Mouse (Mus musculus) embryonic facial prominence, embryonic 12.5 days (tissue): ENCODE measurements around the gene Fam98c. TPM values are rescaled to one million over a fixed set of nuclear protein-coding genes. Genes with fewer than 3 reads are reported as not detected.
A peak's percentile ranks its signal among the peaks of the same experiment; 100 is the strongest.
"Not testable (repeated sequence)": the region's sequence is repeated elsewhere in the genome, so short reads cannot be mapped to it uniquely, and the experiment has no call there.

Experiments
- ATAC-seq: fragments of 200-750 bp; cut with Nextera tagmentation; 2 replicates; pipeline ENCODE4 v1.8.0; 2017; ENCODE audit not compliant: insufficient number of reproducible peaks, insufficient read depth, low FRiP score, low TSS enrichment
- H3K27ac ChIP-seq: fragments of 300-500 bp; sonication (generic); 2 replicates; pipeline ENCODE4 v1.5.1; 2016; ENCODE audit warnings: mild to moderate bottlenecking
- H3K27me3 ChIP-seq: fragments of 300-500 bp; sonication (generic); 2 replicates; pipeline ENCODE4 v1.6.1; 2016; ENCODE audit warnings: mild to moderate bottlenecking, moderate library complexity
- H3K36me3 ChIP-seq: fragments of 300-500 bp; sonication (generic); 2 replicates; pipeline ENCODE4 v1.6.1; 2016; ENCODE audit warnings: mild to moderate bottlenecking
- H3K4me1 ChIP-seq: fragments of 300-500 bp; sonication (generic); 2 replicates; pipeline ENCODE4 v1.6.1; 2016
- H3K4me2 ChIP-seq: fragments of 300-500 bp; sonication (generic); replicated peaks from 2 replicates; pipeline ENCODE4 v1.6.1; 2016; ENCODE audit warnings: mild to moderate bottlenecking, moderate library complexity
- H3K4me3 ChIP-seq: fragments of 300-500 bp; sonication (generic); 2 replicates; pipeline ENCODE4 v1.5.1; 2016; ENCODE audit warnings: mild to moderate bottlenecking
- H3K9ac ChIP-seq: fragments of 300-500 bp; sonication (generic); 2 replicates; pipeline ENCODE4 v1.6.1; 2016; ENCODE audit warnings: mild to moderate bottlenecking, moderate library complexity
- H3K9me3 ChIP-seq: fragments of 300-500 bp; sonication (generic); 2 replicates; pipeline ENCODE4 v1.6.1; 2016; ENCODE audit warnings: mild to moderate bottlenecking, moderate library complexity
- WGBS: fragments of 180-500 bp; shearing (Covaris S2); methylation state at CpG from one replicate; pipeline ENCODE4 v1.1.7; 2016; 5-methylcytosine and 5-hydroxymethylcytosine counted together
- polyA plus RNA-seq: library from polyadenylated mRNA; unstranded; fragments of >200 nt; fragmentation: Nextera tagmentation; extraction: Ambion mirVana; gene quantifications from 2 replicates; pipeline ENCODE4 v1.2.1, GENCODE M21; 2016

Gene Fam98c
- polyA plus RNA-seq, result 12.9 and 15.6 TPM in 2 replicates

DNA sequence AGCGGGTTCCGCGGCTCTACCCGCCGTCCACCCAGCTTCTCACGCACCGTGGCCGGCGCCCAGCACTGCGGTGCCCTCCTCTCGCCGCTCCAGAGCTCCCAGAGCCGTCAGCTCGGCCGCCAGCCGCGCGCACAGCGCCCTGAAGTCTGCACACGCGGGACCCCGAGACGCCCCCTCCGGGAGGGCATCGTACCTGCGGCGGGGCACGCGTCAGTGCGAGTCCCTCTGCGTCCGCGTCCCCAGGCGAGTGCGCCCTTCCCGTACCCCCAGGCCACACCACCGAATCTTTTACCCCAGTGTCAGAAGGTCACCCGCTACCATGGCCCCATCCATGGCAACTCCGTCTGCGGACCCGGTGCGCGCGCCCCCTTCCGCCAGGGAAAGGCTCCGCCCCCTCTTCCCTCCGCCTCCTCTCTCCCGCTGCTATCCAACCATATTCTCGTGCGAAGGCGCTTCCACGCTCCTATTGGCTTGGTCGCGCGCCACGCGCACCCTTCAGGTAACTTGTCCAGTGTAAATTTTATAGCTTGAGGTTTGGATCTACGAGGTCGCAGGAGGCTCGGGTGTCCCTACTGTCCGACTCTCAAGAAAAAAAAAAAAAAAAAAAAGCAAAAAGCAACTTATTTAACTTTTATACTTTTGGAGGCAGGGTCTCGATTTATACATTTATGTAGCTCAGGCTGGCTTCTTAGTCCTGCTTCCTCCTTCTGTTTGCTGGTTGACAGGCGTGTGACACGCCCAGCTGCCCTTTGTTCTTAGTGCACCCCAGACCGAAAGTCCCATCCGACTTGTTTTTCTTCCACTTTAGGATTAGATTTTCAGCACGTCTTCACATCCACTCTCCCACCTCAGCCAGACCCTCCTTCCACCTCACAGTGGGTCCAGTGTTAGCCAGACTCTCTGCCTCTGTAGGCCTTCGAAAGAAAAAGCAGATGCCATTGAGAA, at the start of gene Fam98c:
Gene Fam98c (minus strand): TSS at position 397 of the 945 bp plus-strand sequence.
- H3K4me1 ChIP-seq, result 0 out of 2 replicates have a peak, but pooled peaks cover 3% of the 10 kb centered on the region
- H3K27me3 ChIP-seq, result peaks cover 20% of the 10 kb centered on the region
- ATAC-seq, result peak; percentile 68
- H3K9me3 ChIP-seq, result 0 out of 2 replicates have a peak, but pooled peaks cover 5% of the 10 kb centered on the region
- peak within 1 kb of the TSS; percentile 88 for H3K27ac ChIP-seq
- H3K9ac ChIP-seq, result peak within 1 kb of the TSS; percentile 77
- WGBS, result 4% methylated on average over 65 of the region's 68 CpGs
- H3K36me3 ChIP-seq, result peaks cover under 1% of the 10 kb centered on the region; the same call in 1 of the 2 replicates
- H3K4me3 ChIP-seq, result peak within 1 kb of the TSS; percentile 73
- H3K4me2 ChIP-seq, result peak within 1 kb of the TSS; percentile 99

DNA sequence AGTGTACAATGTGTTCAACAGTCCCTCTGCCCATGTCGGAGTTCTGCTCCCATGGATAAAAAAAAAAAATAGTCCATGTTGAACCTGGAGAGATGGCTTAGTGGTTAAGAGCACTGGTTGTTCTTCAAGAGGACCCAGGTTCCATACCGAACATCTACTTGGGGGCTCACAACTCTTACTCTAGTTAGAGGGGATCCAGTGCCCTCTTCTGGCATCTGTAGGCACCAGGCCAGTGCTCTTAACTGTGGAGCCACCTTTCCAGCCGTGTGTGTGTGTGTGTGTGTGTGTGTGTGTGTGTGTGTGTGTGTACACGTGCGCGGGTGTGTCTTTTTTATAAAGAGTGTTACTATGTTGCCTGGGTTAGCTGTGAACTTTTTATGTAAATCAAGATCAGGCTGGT, 46.5 kb upstream of the Fam98c start:
- 91% methylated on average over 6 of the region's 6 CpGs for WGBS
- Histone ChIP-seq H3K36me3 (no peaks in the 10 kb centered on the region), H3K4me3 (no peak overlapping the region), H3K9ac (no peak overlapping the region), H3K27me3 (no peaks in the 10 kb centered on the region), H3K27ac (no peak overlapping the region), H3K9me3 (no peaks in the 10 kb centered on the region), H3K4me2 (no peak overlapping the region), H3K4me1 (no peaks in the 10 kb centered on the region)
- ATAC-seq, result no peak

DNA sequence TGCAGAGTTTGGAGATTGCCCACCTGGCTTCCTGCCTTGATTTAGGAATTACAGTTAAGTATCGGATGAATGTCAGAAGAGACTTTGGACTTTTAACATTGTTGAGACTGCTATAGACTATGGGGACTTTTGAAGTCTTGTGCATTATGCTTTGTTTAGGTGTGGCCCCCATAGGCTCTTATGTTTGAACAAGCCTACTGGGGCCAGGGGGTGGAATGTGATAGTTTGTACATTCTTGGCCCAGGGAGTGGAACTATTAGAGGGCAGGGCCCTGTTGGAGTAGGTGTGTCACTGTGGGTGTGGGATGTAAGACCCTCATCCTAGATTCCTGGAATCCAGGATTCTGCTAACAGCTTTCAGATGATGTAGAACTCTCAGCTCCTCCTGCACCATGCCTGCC, 38.2 kb upstream of the Fam98c start:
- not testable (repeated sequence) for H3K4me1 ChIP-seq, H3K27ac ChIP-seq, ATAC-seq, H3K36me3 ChIP-seq, H3K9ac ChIP-seq, H3K4me3 ChIP-seq, H3K27me3 ChIP-seq, H3K4me2 ChIP-seq, H3K9me3 ChIP-seq
- WGBS, result 89% methylated on average over 1 of the region's 1 CpGs

DNA sequence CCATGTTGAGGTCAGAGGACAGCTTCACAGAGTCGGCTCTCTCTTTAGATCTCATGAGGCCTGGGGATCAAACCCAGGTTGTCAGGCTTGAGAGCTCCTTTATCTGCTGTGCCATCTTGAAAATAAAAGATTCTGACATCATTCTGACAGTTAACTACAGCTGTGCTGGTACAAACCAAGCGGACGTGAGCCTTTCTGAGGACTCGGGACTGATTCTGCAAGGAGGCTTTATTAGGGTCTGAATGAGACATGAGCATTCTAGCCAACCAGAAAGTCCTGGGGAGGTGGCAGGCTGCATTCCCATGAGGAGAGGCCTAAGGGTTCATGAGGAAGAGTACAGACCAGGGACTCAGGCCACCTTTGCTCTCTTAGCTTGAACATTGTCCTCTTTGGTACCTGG, 25.3 kb upstream of the Fam98c start:
- peaks cover 16% of the 10 kb centered on the region for H3K4me1 ChIP-seq
- not testable (repeated sequence) for H3K27ac ChIP-seq, ATAC-seq, H3K27me3 ChIP-seq, H3K4me3 ChIP-seq, H3K9me3 ChIP-seq, H3K36me3 ChIP-seq, H3K9ac ChIP-seq, H3K4me2 ChIP-seq
- 88% methylated on average over 4 of the region's 4 CpGs for WGBS

DNA sequence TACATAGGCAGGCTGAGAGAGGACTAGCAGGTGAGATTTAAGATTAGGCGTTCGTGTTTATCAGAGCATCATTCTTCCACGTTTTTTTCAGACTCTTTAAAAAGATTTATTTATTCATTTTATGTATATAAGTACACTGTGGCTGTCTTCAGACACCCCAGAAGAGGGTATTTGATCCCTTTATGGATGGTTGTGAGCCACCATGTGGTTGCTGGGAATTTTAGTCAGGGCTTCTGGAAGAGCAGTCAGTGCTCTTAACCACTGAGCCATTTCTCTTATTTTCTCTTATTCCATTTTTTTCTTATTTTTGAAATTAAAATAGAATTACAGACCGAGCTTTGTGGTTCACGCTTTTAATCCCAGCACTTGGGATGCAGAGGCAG, 24.8 kb upstream of the Fam98c start:
- Histone ChIP-seq H3K27ac (no peak overlapping the region), H3K4me1 (peaks cover 16% of the 10 kb centered on the region), H3K4me2 (peak overlapping the region; percentile 90), H3K9ac (no peak overlapping the region), H3K4me3 (peak overlapping the region; percentile 82), H3K27me3 (no peaks in the 10 kb centered on the region), H3K36me3 (peaks cover 12% of the 10 kb centered on the region), H3K9me3 (no peaks in the 10 kb centered on the region)
- ATAC-seq, result no peak; the same call in 1 of the 2 replicates
- 40% methylated on average over 5 of the region's 5 CpGs for WGBS

DNA sequence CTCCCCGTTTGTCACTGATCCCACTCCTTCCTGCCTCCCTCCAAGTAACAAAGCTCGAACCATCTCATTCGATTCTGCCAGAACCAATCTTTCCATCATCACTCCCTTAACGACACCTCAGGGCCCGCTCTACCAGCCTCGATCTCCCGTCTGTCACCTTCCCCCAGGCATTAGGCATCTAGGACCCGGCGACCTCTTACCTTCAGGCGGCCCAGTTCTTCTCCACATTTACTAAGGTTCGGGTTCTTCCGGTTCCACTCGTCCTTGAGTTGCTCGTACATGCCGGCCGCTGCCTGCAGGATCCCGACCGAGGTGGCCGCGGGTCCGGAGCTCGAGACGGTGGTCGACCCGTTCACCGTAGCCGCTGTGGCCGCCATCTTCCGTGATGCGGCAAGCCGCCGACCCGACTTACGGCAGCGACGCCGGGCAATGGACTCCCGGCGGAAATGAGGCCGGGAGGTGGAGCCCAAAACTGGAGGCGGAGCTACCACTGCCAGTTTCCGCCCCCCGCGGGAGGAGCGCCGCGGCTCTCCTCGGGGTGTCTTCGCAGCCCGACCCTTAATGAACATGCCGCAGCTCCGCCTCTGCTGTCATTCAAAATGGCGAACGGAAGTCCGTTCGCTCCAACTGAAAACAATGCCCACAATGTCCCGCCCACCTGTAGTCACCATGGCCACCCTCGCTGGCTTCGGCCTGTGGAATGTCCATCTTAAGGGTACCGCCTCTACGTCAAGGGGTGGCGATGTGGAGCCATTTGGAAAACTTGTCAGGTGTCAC, 24.2 kb upstream of the Fam98c start, which contains the start of gene Psmd8:
Gene Psmd8 (minus strand): TSS at position 625 of the 777 bp plus-strand sequence.
- H3K9ac ChIP-seq, result peak within 1 kb of the TSS; percentile 81
- no peaks in the 10 kb centered on the region for H3K27me3 ChIP-seq
- peak within 1 kb of the TSS; percentile 90 for H3K4me2 ChIP-seq
- no peaks in the 10 kb centered on the region for H3K9me3 ChIP-seq
- H3K27ac ChIP-seq, result peak within 1 kb of the TSS; percentile 69
- peak; percentile 88 for ATAC-seq
- H3K36me3 ChIP-seq, result peaks cover 18% of the 10 kb centered on the region
- H3K4me1 ChIP-seq, result peaks cover 16% of the 10 kb centered on the region
- under 1% methylated on average over 62 of the region's 62 CpGs for WGBS
- peak within 1 kb of the TSS; percentile 82 for H3K4me3 ChIP-seq

DNA sequence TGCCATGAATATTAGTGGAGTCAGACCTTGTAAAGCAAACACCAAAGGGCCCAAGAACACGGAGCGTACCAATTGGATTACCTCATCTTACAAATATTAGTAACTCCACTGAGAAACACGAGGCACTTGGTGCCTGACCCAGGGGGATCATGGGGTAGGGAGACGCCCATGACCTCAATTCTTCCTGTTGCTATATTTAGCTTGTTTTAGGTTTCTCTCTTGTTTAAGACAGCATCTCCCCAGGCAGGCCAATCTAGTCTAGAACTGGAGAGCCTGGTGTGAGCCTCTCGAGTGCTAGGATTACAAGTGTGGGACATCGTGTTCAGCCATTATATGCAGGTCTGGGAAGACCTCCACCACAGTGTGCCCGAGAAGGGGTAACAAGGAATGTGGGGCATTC, 23.3 kb upstream of the Fam98c start:
- H3K4me1 ChIP-seq, result peaks cover 16% of the 10 kb centered on the region
- no peak for ATAC-seq
- H3K27me3 ChIP-seq, result peaks cover 6% of the 10 kb centered on the region; the same call in 1 of the 2 replicates
- 50% methylated on average over 7 of the region's 7 CpGs for WGBS
- no peak overlapping the region for H3K27ac ChIP-seq
- H3K4me2 ChIP-seq, result peak overlapping the region; percentile 90
- no peaks in the 10 kb centered on the region for H3K9me3 ChIP-seq
- H3K36me3 ChIP-seq, result peaks cover 27% of the 10 kb centered on the region
- H3K4me3 ChIP-seq, result peak overlapping the region; percentile 82
- peak overlapping the region; percentile 81 for H3K9ac ChIP-seq

DNA sequence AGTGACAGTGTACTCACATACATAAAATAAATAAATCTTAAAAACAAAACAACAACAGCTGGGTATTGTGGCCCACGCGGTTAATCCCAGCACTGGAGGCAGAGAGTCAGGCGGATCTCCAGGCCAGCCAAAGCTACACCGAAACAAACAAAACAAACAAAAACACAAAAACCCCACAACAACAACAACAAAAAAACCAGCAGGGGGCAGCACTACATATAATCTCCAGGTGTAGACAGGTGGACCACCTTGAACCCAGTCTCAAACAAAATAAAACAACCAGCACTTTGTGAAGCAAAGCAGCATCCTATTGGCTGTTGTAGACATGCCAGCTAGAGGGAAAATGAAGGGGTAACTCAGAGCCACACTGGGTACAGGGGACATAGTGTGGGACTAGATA, 22.1 kb upstream of the Fam98c start:
- peaks cover 16% of the 10 kb centered on the region for H3K27me3 ChIP-seq
- no peak overlapping the region for H3K4me2 ChIP-seq
- WGBS, result 84% methylated on average over 4 of the region's 4 CpGs
- peaks cover 39% of the 10 kb centered on the region for H3K36me3 ChIP-seq
- H3K27ac ChIP-seq, result no peak overlapping the region
- no peaks in the 10 kb centered on the region for H3K9me3 ChIP-seq
- no peak overlapping the region for H3K4me3 ChIP-seq
- H3K4me1 ChIP-seq, result peaks cover 16% of the 10 kb centered on the region
- ATAC-seq, result no peak
- H3K9ac ChIP-seq, result no peak overlapping the region

DNA sequence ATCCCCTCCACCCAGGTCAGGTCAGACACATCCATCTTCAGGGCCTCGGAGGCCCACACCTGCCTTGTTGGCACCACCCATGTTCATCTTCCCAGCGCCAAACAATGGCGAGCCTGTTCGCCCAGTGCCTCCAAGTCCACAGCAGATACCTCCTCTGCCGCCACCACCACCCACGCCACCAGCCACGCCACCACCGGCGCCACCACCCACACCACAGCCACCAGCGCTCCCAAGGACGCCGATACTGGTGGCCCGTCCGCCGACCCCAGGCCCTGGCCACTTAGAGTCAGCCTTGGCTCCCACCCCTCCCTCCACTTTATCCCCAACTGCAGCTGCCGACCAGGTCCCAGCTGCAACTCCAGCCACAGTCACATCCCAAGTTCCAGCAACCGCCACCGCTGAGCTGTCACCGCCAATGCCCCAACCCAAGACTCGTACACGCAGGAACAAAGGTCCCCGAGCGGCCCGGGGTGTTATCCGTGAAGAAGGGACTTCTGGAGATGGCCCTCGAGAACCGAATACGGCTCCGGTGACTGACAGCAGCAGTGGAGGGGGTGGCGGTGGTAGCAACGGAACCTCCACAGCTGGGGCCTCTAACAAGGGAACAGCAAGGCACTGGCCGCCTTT, 16.5 kb upstream of the Fam98c start:
- Histone ChIP-seq H3K27me3 (peaks cover 47% of the 10 kb centered on the region), H3K9me3 (no peaks in the 10 kb centered on the region), H3K4me3 (no peak overlapping the region), H3K4me2 (no peak overlapping the region), H3K9ac (no peak overlapping the region), H3K27ac (no peak overlapping the region), H3K4me1 (peaks cover 28% of the 10 kb centered on the region), H3K36me3 (peaks cover 45% of the 10 kb centered on the region)
- no peak for ATAC-seq
- WGBS, result 35% methylated on average over 32 of the region's 32 CpGs

DNA sequence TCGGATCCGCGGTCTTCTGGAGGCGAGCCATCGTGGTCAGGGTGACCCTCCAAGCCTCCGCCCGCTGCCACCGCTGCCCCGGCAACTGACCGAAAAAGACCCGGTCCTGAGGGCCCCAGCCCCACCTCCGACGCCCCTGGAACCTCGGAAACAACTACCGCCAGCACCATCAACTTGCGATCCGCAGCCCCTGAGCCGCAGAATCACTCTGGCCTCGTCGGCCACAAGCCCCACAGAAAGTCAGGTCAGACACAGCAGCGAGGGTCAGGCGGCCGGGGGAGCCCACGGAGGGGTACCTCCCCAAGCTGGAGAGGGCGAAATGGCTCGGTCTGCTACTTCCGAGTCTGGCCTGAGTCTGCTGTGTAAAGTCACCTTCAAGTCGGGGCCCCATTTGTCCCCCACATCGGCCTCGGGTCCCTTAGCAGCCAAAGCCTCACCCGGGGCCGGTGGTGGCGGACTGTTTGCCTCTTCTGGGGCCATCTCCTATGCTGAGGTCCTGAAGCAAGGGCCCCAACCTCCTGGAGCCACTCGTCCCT, 15.6 kb upstream of the Fam98c start:
- peak overlapping the region; percentile 83 for H3K4me2 ChIP-seq
- no peaks in the 10 kb centered on the region for H3K9me3 ChIP-seq
- H3K4me3 ChIP-seq, result peak overlapping the region; percentile 73
- no peak for ATAC-seq
- 8% methylated on average over 34 of the region's 34 CpGs for WGBS
- peaks cover 41% of the 10 kb centered on the region for H3K36me3 ChIP-seq
- peaks cover 29% of the 10 kb centered on the region for H3K4me1 ChIP-seq
- no peak overlapping the region for H3K27ac ChIP-seq
- peak overlapping the region; percentile 12; the same call in 1 of the 2 replicates for H3K9ac ChIP-seq
- peaks cover 52% of the 10 kb centered on the region for H3K27me3 ChIP-seq
